20 mouse cellular contexts compared by ENCODE assay signal in genomic region chr2:32420066-32420608, GRCm38 (mm10). TPM values are rescaled to one million over a fixed set of nuclear protein-coding genes. Genes with fewer than 3 reads are reported as not detected.
DNase-seq lines count a peak whose midpoint lies in the region; ATAC-seq and TF ChIP-seq lines count a peak whose summit lies in the region.
"Had no signal": no experiment of that assay in that cellular context is flagged by ENCODE, and none has a peak within 500 bp of the region (broad histone marks: within the 10 kb centered on the region; RNA-seq: fewer than 3 reads in every experiment).

No protein-coding gene starts in this region.

- H3K79me2 ChIP-seq in heart, adult 2 months (replicated peaks; ENCODE audit: control insufficient read depth, insufficient read depth, low read length) = no peaks in the 10 kb centered on the region

- H3K4me1 ChIP-seq in heart, adult 2 months (ENCODE audit: control insufficient read depth, insufficient read depth, low read length) = peaks cover 20% of the 10 kb centered on the region
- peaks cover 25% of the 10 kb centered on the region for H3K4me1 ChIP-seq in heart, embryonic 12.5 days (replicated peaks)
- H3K4me1 ChIP-seq in liver, embryonic 15.5 days (replicated peaks) = peaks cover 57% of the 10 kb centered on the region
- peaks cover 36% of the 10 kb centered on the region for H3K4me1 ChIP-seq in liver, embryonic 12.5 days
- peaks cover 3% of the 10 kb centered on the region; the same call in 1 of the 2 replicates for H3K4me1 ChIP-seq in testis, adult 2 months (ENCODE audit: control insufficient read depth, insufficient read depth, low read length)

- no peaks in the 10 kb centered on the region for H3K9me3 ChIP-seq in heart, embryonic 12.5 days (replicated peaks)
- H3K9me3 ChIP-seq in liver, embryonic 15.5 days (replicated peaks) = no peaks in the 10 kb centered on the region
- H3K9me3 ChIP-seq in liver, embryonic 12.5 days (replicated peaks) = no peaks in the 10 kb centered on the region
- H3K9me3 ChIP-seq: embryonic facial prominence, embryonic 15.5 days; forebrain, embryonic 12.5 days; hindbrain, embryonic 10.5 days; hindbrain, embryonic 15.5 days; limb, embryonic 13.5 days; neural tube, embryonic 13.5 days had no signal

- no peak for TF ChIP-seq CTCF in heart, adult 2 months (IDR thresholded peaks at IDR 0.05)
- no peak for TF ChIP-seq CTCF in testis, adult 2 months (IDR thresholded peaks at IDR 0.05; ENCODE audit: control insufficient read depth, insufficient read depth, insufficient replicate concordance, low read depth, low read length)

- no peak for DNase-seq in heart, adult 2 months
- DNase-seq in testis, postnatal 10 days (ENCODE audit: low spot score) = no peak
- DNase-seq in frontal cortex, postnatal 14 days (ENCODE audit: low spot score in 2 of 2) = no peak
- DNase-seq: embryo, embryonic 11 days; forebrain, postnatal 0 days; right cerebral cortex, postnatal 4 days; thymus, postnatal 4 days had no signal

- H3K36me3 ChIP-seq in heart, adult 2 months (ENCODE audit: control insufficient read depth, insufficient read depth, low read length) = peaks cover 7% of the 10 kb centered on the region; the same call in 1 of the 2 replicates
- H3K36me3 ChIP-seq in heart, embryonic 12.5 days = peaks cover 61% of the 10 kb centered on the region
- peaks cover 65% of the 10 kb centered on the region for H3K36me3 ChIP-seq in liver, embryonic 15.5 days (replicated peaks)
- H3K36me3 ChIP-seq in liver, embryonic 12.5 days = peaks cover 62% of the 10 kb centered on the region
- H3K36me3 ChIP-seq in testis, adult 2 months (ENCODE audit: control insufficient read depth, insufficient read depth, low read length) = no peaks in the 10 kb centered on the region

- H3K4me2 ChIP-seq in heart, embryonic 12.5 days = no peak overlapping the region
- H3K4me2 ChIP-seq in liver, embryonic 15.5 days = no peak overlapping the region
- no peak overlapping the region for H3K4me2 ChIP-seq in liver, embryonic 12.5 days
- H3K4me2 ChIP-seq: embryonic facial prominence, embryonic 15.5 days; forebrain, embryonic 12.5 days; hindbrain, embryonic 15.5 days; limb, embryonic 13.5 days; neural tube, embryonic 13.5 days had no signal

- H3K9ac ChIP-seq in heart, adult 2 months (ENCODE audit: low read depth, low read length) = no peak overlapping the region
- no peak overlapping the region for H3K9ac ChIP-seq in heart, embryonic 12.5 days
- no peak overlapping the region; the same call in 1 of the 2 replicates for H3K9ac ChIP-seq in liver, embryonic 15.5 days
- no peak overlapping the region for H3K9ac ChIP-seq in liver, embryonic 12.5 days
- H3K9ac ChIP-seq: embryonic facial prominence, embryonic 15.5 days; forebrain, embryonic 12.5 days; forebrain, postnatal 0 days; hindbrain, embryonic 15.5 days; limb, embryonic 13.5 days; neural tube, embryonic 13.5 days had no signal

- no peak for TF ChIP-seq POLR2A in heart, adult 2 months (IDR thresholded peaks at IDR 0.05; ENCODE audit: insufficient read depth, low read depth, low read length)
- TF ChIP-seq POLR2A in testis, adult 2 months (IDR thresholded peaks at IDR 0.05; ENCODE audit: control insufficient read depth, low read depth, low read length) = no peak

- no peak overlapping the region for H3K4me3 ChIP-seq in heart, adult 2 months
- H3K4me3 ChIP-seq in heart, embryonic 12.5 days = no peak overlapping the region
- H3K4me3 ChIP-seq in liver, embryonic 15.5 days (replicated peaks) = no peak overlapping the region
- no peak overlapping the region for H3K4me3 ChIP-seq in liver, embryonic 12.5 days
- no peak overlapping the region for H3K4me3 ChIP-seq in testis, adult 2 months (ENCODE audit: control insufficient read depth, low read depth, low read length)
- H3K4me3 ChIP-seq: embryonic facial prominence, embryonic 15.5 days; forebrain, embryonic 12.5 days; hindbrain, embryonic 10.5 days; hindbrain, embryonic 15.5 days; limb, embryonic 13.5 days; neural tube, embryonic 13.5 days had no signal

- intact Hi-C loops in heart, adult 2 months (cut with DNase I) = loop anchor here (5.0 kb wide), 1 partner anchor 67 kb away; no protein-coding TSS in a partner anchor

- no peaks in the 10 kb centered on the region for H3K27me3 ChIP-seq in heart, adult 2 months (ENCODE audit: control insufficient read depth, insufficient read depth, low read length)
- no peaks in the 10 kb centered on the region for H3K27me3 ChIP-seq in heart, embryonic 12.5 days (replicated peaks)
- H3K27me3 ChIP-seq in liver, embryonic 15.5 days = no peaks in the 10 kb centered on the region
- no peaks in the 10 kb centered on the region for H3K27me3 ChIP-seq in liver, embryonic 12.5 days (replicated peaks)
- no peaks in the 10 kb centered on the region for H3K27me3 ChIP-seq in testis, adult 2 months (ENCODE audit: control insufficient read depth, insufficient read depth, low read length)
- H3K27me3 ChIP-seq: embryonic facial prominence, embryonic 15.5 days; forebrain, embryonic 12.5 days; hindbrain, embryonic 15.5 days; limb, embryonic 13.5 days; neural tube, embryonic 13.5 days had no signal

- no peak for TF ChIP-seq EP300 in heart, adult 2 months (IDR thresholded peaks at IDR 0.05; ENCODE audit: insufficient read depth, low read depth, low read length)

- no peak for ATAC-seq in heart, embryonic 12.5 days (ENCODE audit: insufficient number of reproducible peaks, low FRiP score)
- ATAC-seq in liver, embryonic 15.5 days (ENCODE audit: insufficient read depth) = no peak
- ATAC-seq in liver, embryonic 12.5 days = no peak
- ATAC-seq: CD4-positive, CD25-positive, alpha-beta regulatory T cell, adult 4 months; forebrain, postnatal 0 days; inflammation-experienced regulatory T-cells, adult 6 months had no signal

- WGBS in heart, adult 2 months = 88% methylated on average over 12 of the region's 12 CpGs
- WGBS in heart, embryonic 12.5 days = 90% methylated on average over 12 of the region's 12 CpGs
- 77% methylated on average over 12 of the region's 12 CpGs for WGBS in liver, embryonic 15.5 days (ENCODE audit: insufficient replicate concordance)
- WGBS in liver, embryonic 12.5 days (ENCODE audit: insufficient replicate concordance) = 81% methylated on average over 12 of the region's 12 CpGs

- peak overlapping the region; percentile 46 for H3K27ac ChIP-seq in heart, adult 2 months
- H3K27ac ChIP-seq in heart, embryonic 12.5 days (ENCODE audit: poor library complexity, severe bottlenecking) = no peak overlapping the region
- peak overlapping the region; percentile 29 for H3K27ac ChIP-seq in liver, embryonic 15.5 days (replicated peaks)
- H3K27ac ChIP-seq in liver, embryonic 12.5 days = no peak overlapping the region
- peak overlapping the region; percentile 38; the same call in 1 of the 2 replicates for H3K27ac ChIP-seq in testis, adult 2 months (ENCODE audit: control insufficient read depth, insufficient read depth, low read depth, low read length)
- H3K27ac ChIP-seq: embryonic facial prominence, embryonic 15.5 days; forebrain, embryonic 12.5 days; hindbrain, embryonic 10.5 days; hindbrain, embryonic 15.5 days; limb, embryonic 13.5 days; neural tube, embryonic 13.5 days; stomach, postnatal 0 days had no signal

RNA-seq across cellular contexts. Expression of gene Ptges2, which starts 24.4 kb away (rescaled TPM):
- 10 to 100 TPM; 58.6 to 68.2 TPM for total RNA-seq in heart, adult 2 months (2021)
- 68.8 and 98.5 TPM in 2 replicates for polyA plus RNA-seq in heart, adult 2 months (2012; rRNA removed)
- 39.9 and 44.9 TPM in 2 replicates for polyA plus RNA-seq in heart, embryonic 12.5 days (2016; fragmentation: Nextera tagmentation; extraction: Ambion mirVana)
- 12.0 and 12.2 TPM in 2 replicates for polyA plus RNA-seq in liver, embryonic 15.5 days (2015; fragmentation: Nextera tagmentation; extraction: Ambion mirVana)
- 19.3 and 21.1 TPM in 2 replicates for polyA plus RNA-seq in liver, embryonic 12.5 days (2016; fragmentation: Nextera tagmentation; extraction: Ambion mirVana)
- 7.5 and 7.6 TPM in 2 replicates for polyA plus RNA-seq in testis, adult 2 months (2012; rRNA removed)

RNA-seq across cellular contexts. Expression of gene Naif1, which starts 30.1 kb away (rescaled TPM):
- 1 to 10 TPM; 2.8 to 3.4 TPM for total RNA-seq in heart, adult 2 months (2021)
- polyA plus RNA-seq in heart, adult 2 months (2012; rRNA removed) = 3.7 and 4.6 TPM in 2 replicates
- polyA plus RNA-seq in heart, embryonic 12.5 days (2016; fragmentation: Nextera tagmentation; extraction: Ambion mirVana) = 4.7 and 5.4 TPM in 2 replicates
- polyA plus RNA-seq in liver, embryonic 15.5 days (2015; fragmentation: Nextera tagmentation; extraction: Ambion mirVana) = 2.4 TPM in 2 replicates
- 2.9 and 3.2 TPM in 2 replicates for polyA plus RNA-seq in liver, embryonic 12.5 days (2016; fragmentation: Nextera tagmentation; extraction: Ambion mirVana)
- 19.9 and 22.7 TPM in 2 replicates for polyA plus RNA-seq in testis, adult 2 months (2012; rRNA removed)

RNA-seq across cellular contexts. Expression of gene Slc25a25, which starts 31.1 kb away (rescaled TPM):
- total RNA-seq in heart, adult 2 months (2021) = 10 to 100 TPM in 1 of 2 experiments, 1 to 10 TPM in 1; 8.5 to 10.1 TPM
- polyA plus RNA-seq in heart, adult 2 months (2012; rRNA removed) = 5.7 and 7.3 TPM in 2 replicates
- 13.0 and 14.3 TPM in 2 replicates for polyA plus RNA-seq in heart, embryonic 12.5 days (2016; fragmentation: Nextera tagmentation; extraction: Ambion mirVana)
- 9.6 and 10.4 TPM in 2 replicates for polyA plus RNA-seq in liver, embryonic 15.5 days (2015; fragmentation: Nextera tagmentation; extraction: Ambion mirVana)
- polyA plus RNA-seq in liver, embryonic 12.5 days (2016; fragmentation: Nextera tagmentation; extraction: Ambion mirVana) = 11.4 and 11.9 TPM in 2 replicates
- polyA plus RNA-seq in testis, adult 2 months (2012; rRNA removed) = 36.7 and 38.4 TPM in 2 replicates

RNA-seq across cellular contexts. Expression of gene Lcn2, which starts 32.1 kb away (rescaled TPM):
- total RNA-seq in heart, adult 2 months (2021) = 1 to 10 TPM; 4.1 to 6.9 TPM
- 6.6 and 11.3 TPM in 2 replicates for polyA plus RNA-seq in heart, adult 2 months (2012; rRNA removed)
- 0.14 and 0.38 TPM in 2 replicates for polyA plus RNA-seq in heart, embryonic 12.5 days (2016; fragmentation: Nextera tagmentation; extraction: Ambion mirVana)
- polyA plus RNA-seq in liver, embryonic 15.5 days (2015; fragmentation: Nextera tagmentation; extraction: Ambion mirVana) = 185 and 214 TPM in 2 replicates
- 15.2 and 17.7 TPM in 2 replicates for polyA plus RNA-seq in liver, embryonic 12.5 days (2016; fragmentation: Nextera tagmentation; extraction: Ambion mirVana)
- polyA plus RNA-seq in testis, adult 2 months (2012; rRNA removed) = 197 and 328 TPM in 2 replicates
- polyA plus RNA-seq: CD4-positive, CD25-positive, alpha-beta regulatory T cell, adult 4 months; hindbrain, embryonic 10.5 days had no signal

RNA-seq across cellular contexts. Expression of gene 1110008P14Rik, which starts 38.4 kb away (rescaled TPM):
- total RNA-seq in heart, adult 2 months (2021) = 10 to 100 TPM; 39.6 to 44.8 TPM
- 129 and 132 TPM in 2 replicates for polyA plus RNA-seq in heart, adult 2 months (2012; rRNA removed)
- polyA plus RNA-seq in heart, embryonic 12.5 days (2016; fragmentation: Nextera tagmentation; extraction: Ambion mirVana) = 48.2 and 48.9 TPM in 2 replicates
- 25.0 and 29.0 TPM in 2 replicates for polyA plus RNA-seq in liver, embryonic 15.5 days (2015; fragmentation: Nextera tagmentation; extraction: Ambion mirVana)
- polyA plus RNA-seq in liver, embryonic 12.5 days (2016; fragmentation: Nextera tagmentation; extraction: Ambion mirVana) = 36.2 and 40.6 TPM in 2 replicates
- polyA plus RNA-seq in testis, adult 2 months (2012; rRNA removed) = 92.9 and 102 TPM in 2 replicates

Comparison
In these comparisons a context has a peak if more than half of its experiments do, and no peak if none do; other contexts are left out.
1. H3K27ac ChIP-seq: peak in heart, adult 2 months (single experiment), liver, embryonic 15.5 days (single experiment) and testis, adult 2 months (single experiment); none in heart, embryonic 12.5 days (single experiment) and liver, embryonic 12.5 days (single experiment).